Mouse (Mus musculus) hematopoietic stem cell, adult 5-6 weeks (primary cell): ENCODE measurements at regions not wholly inside any gene's neighbourhood (a gene's known extent, or its start where the extent isn't known, plus 50 kb on each side); places are given as distances from the start of the nearest gene placed in this dataset.

Source experiments
- ATAC-seq, 2 experiments: fragments of 125-278 bp in 1 of 2; replicated peaks in 1 of 2; 2 replicates each; pipeline ENCODE4 v1.8.0; 2016 to 2017; ENCODE audit warnings: inconsistent platforms in 2 of 2, mild to moderate bottlenecking in 2 of 2, moderate number of reproducible peaks in 2 of 2, low read depth in 1 of 2, moderate TSS enrichment in 1 of 2; ENCODE audit not compliant: low FRiP score in 2 of 2, poor library complexity in 2 of 2, severe bottlenecking in 2 of 2, insufficient read depth in 1 of 2, low TSS enrichment in 1 of 2

DNA sequence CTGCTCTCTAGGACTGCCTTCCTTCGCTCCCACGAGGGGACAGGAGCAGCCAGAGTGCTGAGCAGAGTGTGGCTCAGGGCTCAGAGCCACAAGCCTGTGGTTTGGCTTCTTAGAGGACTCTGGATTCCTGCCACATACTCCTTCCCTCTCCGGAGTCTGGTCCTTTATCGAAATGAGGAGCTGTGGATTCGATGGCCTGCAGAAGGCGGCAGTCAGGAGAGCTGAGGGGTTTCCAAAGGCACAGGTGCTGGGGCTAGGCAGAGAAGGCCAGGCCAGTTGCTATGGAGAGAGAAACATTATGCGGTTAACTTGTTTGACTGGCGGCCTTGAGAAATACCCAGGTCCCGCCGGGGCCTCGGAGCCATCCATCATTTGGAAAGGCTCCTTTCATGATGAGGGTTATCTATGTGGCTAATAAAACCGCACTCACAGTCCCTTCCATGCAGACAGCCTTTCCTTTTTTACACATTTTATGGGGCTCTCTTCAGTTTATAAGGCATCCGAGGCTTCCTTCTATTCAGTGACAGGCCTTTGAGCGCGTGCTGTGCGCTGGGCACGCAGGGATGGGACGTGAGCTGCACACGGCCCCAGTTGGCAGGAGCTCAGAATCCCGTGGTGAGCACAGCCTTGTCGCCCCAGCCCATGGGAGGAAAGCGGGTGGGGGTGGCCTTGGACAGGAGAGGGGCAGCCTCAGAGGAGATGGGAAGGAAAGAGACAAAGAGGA is 61.2 kb upstream of the Gjb5 start:
- peak in 1 of 2 experiments; percentile 53; a peak in 3 of 4 replicates for ATAC-seq

DNA sequence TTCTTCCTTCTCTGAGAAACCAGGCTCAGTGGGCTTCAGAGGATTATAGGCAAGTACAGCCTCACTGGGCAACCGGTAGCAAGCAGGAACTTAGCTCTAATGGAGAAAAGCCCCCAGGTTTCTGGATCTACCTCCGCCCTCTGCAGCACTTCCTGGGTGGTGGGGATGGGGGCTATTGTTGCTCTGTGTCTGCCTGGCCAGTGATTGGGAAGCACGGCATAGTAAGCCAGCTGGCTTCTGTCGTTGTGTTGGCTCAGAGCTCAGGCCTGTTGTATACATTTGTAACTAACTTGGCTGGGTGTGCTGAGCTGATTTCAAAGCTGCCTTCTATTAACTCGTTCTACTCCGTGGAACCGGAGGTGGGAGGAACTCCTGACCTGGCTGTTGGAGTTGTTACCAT is 58.9 kb upstream of the Gjb5 start:
- ATAC-seq: no peak

DNA sequence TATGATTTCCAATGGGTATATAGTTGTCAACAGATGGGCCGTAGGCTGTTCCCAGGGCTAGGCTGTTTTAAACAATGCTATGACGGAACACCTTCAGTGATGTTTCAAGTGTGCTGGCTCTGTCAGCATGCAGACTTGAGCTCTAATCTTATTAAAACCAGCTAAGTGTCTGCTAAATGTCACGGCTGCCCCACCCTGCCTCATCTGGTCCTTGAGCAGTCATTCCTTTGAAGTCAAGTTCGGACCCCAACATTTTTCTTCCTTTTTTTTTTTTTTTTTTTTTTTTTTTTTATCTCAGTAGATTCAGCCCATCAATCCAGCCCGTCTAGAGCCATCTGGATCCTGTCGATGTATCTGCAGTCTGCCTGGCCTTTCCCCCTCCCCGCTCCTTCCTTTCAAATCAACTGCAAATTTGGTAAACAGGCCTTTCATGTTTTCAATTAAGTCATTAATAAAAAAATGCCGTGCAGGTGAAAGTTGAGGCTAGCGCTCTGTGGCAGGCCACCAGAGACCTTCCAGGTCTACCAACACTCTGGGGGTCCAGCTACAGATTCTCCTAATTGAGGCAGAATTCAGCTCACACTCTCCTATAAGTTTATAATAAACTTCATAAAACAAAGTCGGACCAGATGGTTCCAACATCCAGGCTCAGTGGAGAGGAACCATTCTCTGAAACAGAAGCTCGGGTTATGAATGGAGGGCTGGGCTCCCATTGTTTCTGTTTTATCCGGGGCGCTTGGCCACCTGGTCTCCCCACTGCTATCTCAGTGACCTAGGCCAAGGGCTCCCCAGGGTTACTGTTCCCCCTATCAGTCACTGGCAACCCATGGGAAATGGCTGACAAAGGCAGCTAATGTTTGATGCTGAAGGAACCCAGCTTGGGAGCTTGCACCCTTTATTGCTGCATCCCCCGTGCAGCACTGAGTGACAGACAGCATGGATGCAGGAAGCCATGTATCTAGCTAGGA is 56.3 kb upstream of the Gjb5 start:
- ATAC-seq: no peak
